Mouse (Mus musculus) testis, adult 2 months (tissue): Measurements from ENCODE around the gene Gm28168. TPM values are rescaled to one million over a fixed set of nuclear protein-coding genes. Genes with fewer than 3 reads are reported as not detected.
"Not testable (repeated sequence)": the region's sequence is repeated elsewhere in the genome, so short reads cannot be mapped to it uniquely, and the experiment has no call there.

Experiments
- H3K27ac ChIP-seq: fragments of 200-500 bp; 2 replicates; pipeline ENCODE4 v1.5.1; 2012; ENCODE audit warnings: low read depth, low read length; ENCODE audit not compliant: control insufficient read depth, insufficient read depth
- H3K27me3 ChIP-seq: fragments of 200-500 bp; 2 replicates; pipeline ENCODE4 v1.6.1; 2012; ENCODE audit warnings: mild to moderate bottlenecking, low read length, moderate library complexity; ENCODE audit not compliant: control insufficient read depth, insufficient read depth
- H3K36me3 ChIP-seq: fragments of 200-500 bp; 2 replicates; pipeline ENCODE4 v1.6.1; 2012; ENCODE audit warnings: mild to moderate bottlenecking, low read length; ENCODE audit not compliant: control insufficient read depth, insufficient read depth
- H3K4me1 ChIP-seq: fragments of 200-500 bp; 2 replicates; pipeline ENCODE4 v1.6.1; 2012; ENCODE audit warnings: low read length; ENCODE audit not compliant: control insufficient read depth, insufficient read depth
- H3K4me3 ChIP-seq: fragments of 200-500 bp; 2 replicates; pipeline ENCODE4 v1.5.1; 2012; ENCODE audit warnings: low read depth, mild to moderate bottlenecking, low read length, moderate library complexity, mixed read lengths; ENCODE audit not compliant: control insufficient read depth
- CTCF ChIP-seq: fragments of 200-500 bp; IDR thresholded peaks from 2 replicates; pipeline ENCODE4 v1.5.1; 2012; ENCODE audit warnings: low read depth, mild to moderate bottlenecking, inconsistent platforms, low read length, moderate library complexity; ENCODE audit not compliant: control insufficient read depth, insufficient read depth, insufficient replicate concordance
- POLR2A ChIP-seq: fragments of 200-500 bp; IDR thresholded peaks from 2 replicates; pipeline ENCODE4 v1.6.1; 2012; ENCODE audit warnings: low read depth, mild to moderate bottlenecking, inconsistent platforms, low read length, moderate library complexity; ENCODE audit not compliant: control insufficient read depth
- polyA plus RNA-seq: library from polyadenylated mRNA; depleted of rRNA; stranded (reverse); fragments of >200 nt; gene quantifications from 2 replicates; pipeline ENCODE4 v1.2.3, GENCODE M21; 2012; rRNA removed

Gene Gm28168
- polyA plus RNA-seq = not detected in 2 replicates

DNA sequence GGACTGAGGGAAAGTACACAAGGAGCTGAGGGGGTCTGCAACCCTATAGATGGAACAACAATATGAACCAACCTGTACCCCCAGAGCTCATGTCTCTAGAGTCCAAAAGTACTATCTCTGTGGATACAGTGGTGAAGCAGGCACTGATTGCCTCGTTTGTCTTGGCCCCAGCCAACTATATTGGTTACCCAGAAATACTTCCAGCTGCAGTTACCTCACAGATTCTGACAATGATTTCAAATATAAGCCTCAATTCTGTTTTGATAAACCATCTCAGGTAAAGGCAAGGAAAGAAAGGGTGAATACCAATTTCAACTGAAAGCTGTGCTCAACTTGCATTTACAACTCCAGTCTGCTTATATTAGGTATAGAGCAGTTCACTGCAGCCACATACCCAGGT is at the start of gene Gm28168:
Gene Gm28168 (plus strand): TSS at position 301 of the 400 bp plus-strand sequence.
- H3K27me3 ChIP-seq, H3K4me3 ChIP-seq, H3K4me1 ChIP-seq, H3K27ac ChIP-seq, H3K36me3 ChIP-seq: not testable (repeated sequence)

DNA sequence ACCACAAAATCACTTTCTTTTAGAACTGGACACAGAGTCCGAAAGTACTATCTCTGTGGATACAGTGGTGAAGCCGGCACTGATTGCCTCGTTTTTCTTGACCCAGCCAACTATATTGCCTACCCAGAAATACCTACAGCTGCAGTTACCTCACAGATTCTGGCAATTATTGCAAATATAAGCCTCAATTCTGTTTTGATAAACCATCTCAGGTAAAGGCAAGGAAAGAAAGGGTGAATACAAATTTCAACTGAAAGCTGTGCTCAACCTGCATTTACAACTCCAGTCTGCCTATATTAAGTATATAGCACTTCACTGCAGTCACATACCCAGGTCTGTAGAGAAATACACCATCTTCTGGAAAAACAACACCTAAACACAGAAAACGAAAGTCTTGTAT is 37.8 kb downstream of the Gm28168 start, which contains the start of gene Gm7145:
Gene Gm7145 (plus strand): TSS at position 301 of the 400 bp plus-strand sequence.
- Histone ChIP-seq H3K27ac (no peak within 1 kb of the TSS), H3K36me3 (no peaks in the 10 kb centered on the region), H3K27me3 (no peaks in the 10 kb centered on the region), H3K4me1 (no peaks in the 10 kb centered on the region), H3K4me3 (no peak within 1 kb of the TSS)
- TF ChIP-seq POLR2A = no peak
- no peak for TF ChIP-seq CTCF

Other genes with a start within 250 kb of the Gm28168 start
- not detected in 2 replicates for gene Gm28363, start 230.9 kb upstream of the Gm28168 start, polyA plus RNA-seq
- gene B020011L13Rik, start 146.9 kb upstream of the Gm28168 start, polyA plus RNA-seq = not detected in 2 replicates
- gene Gm28360, start 97.9 kb upstream of the Gm28168 start, polyA plus RNA-seq = not detected in 2 replicates
- gene Gm7145, start 37.9 kb downstream of the Gm28168 start, polyA plus RNA-seq = not detected in 2 replicates
- gene Gm29106, start 248.5 kb downstream of the Gm28168 start, polyA plus RNA-seq = not detected in 2 replicates